Mouse (Mus musculus) G1E (cell line): ENCODE data around the gene Arl6ip4. TPM values are rescaled to one million over a fixed set of nuclear protein-coding genes. Genes with fewer than 3 reads are reported as not detected.

Source experiments
- ATAC-seq: 2 replicates; pipeline ENCODE4 v1.8.0; 2016; ENCODE audit warnings: mild to moderate bottlenecking; ENCODE audit not compliant: insufficient number of reproducible peaks, poor library complexity, low FRiP score, severe bottlenecking; ENCODE audit errors: extremely low read depth
- DNase-seq: peaks from one replicate; pipeline ENCODE4 v3.0.0; 2012; ENCODE audit warnings: low spot score
- H3K27me3 ChIP-seq: 2 replicates; pipeline ENCODE4 v1.6.1; 2012; ENCODE audit warnings: mild to moderate bottlenecking, low read length, inconsistent platforms; ENCODE audit not compliant: insufficient read depth
- H3K36me3 ChIP-seq: replicated peaks from 2 replicates; pipeline ENCODE3; 2012; ENCODE audit warnings: mild to moderate bottlenecking, inconsistent platforms
- H3K4me1 ChIP-seq: 2 replicates; pipeline ENCODE4 v1.6.1; 2012; ENCODE audit warnings: low read depth, low read length, inconsistent platforms, mixed read lengths; ENCODE audit not compliant: insufficient read depth
- H3K4me3 ChIP-seq: 2 replicates; pipeline ENCODE4 v1.5.1; 2012; ENCODE audit warnings: low read depth, mild to moderate bottlenecking, inconsistent platforms, low read length, moderate library complexity, mixed read lengths
- H3K9me3 ChIP-seq: replicated peaks from 2 replicates; pipeline ENCODE4 v1.6.1; 2012; ENCODE audit warnings: inconsistent platforms
- CTCF ChIP-seq: IDR thresholded peaks from 2 replicates; pipeline ENCODE4 v1.5.1; 2012; ENCODE audit warnings: low read depth, low read length, inconsistent platforms, mixed read lengths
- GATA1 ChIP-seq: IDR thresholded peaks from 2 replicates; pipeline ENCODE4 v1.6.1; 2012; ENCODE audit warnings: borderline replicate concordance, low read length, inconsistent platforms, mixed read lengths
- GATA2 ChIP-seq: IDR thresholded peaks from 2 replicates; pipeline ENCODE4 v1.6.1; 2012; ENCODE audit warnings: low read depth, low read length, inconsistent platforms, borderline replicate concordance
- POLR2AphosphoS5 ChIP-seq: IDR thresholded peaks from 2 replicates; pipeline ENCODE4 v1.6.1; 2012; ENCODE audit warnings: low read depth, low read length, inconsistent platforms; ENCODE audit not compliant: insufficient replicate concordance
- TAL1 ChIP-seq: conservative IDR thresholded peaks from 2 replicates; pipeline ENCODE4 v1.6.1; 2012; ENCODE audit warnings: low read depth, low read length, inconsistent platforms, mixed read lengths
- polyA plus RNA-seq: library from polyadenylated mRNA; stranded (reverse); fragments of >175 nt; gene quantifications from 2 replicates; pipeline ENCODE4 v1.2.3, GENCODE M21; 2012
- total RNA-seq, 2 experiments: library from RNA; stranded (forward) in 1 of 2; stranded (reverse) in 1 of 2; fragments of 200-1000 nt in 1 of 2; fragments of >200 nt in 1 of 2; fragmentation: Nextera tagmentation in 1 of 2; gene quantifications; 2 replicates each; pipeline ENCODE4 v1.2.3; 2014 to 2017

Gene Arl6ip4
- total and polyA plus RNA-seq, 3 experiments = 31.4 to 76.9 (median 75.7) TPM

- ATAC-seq (no peak), DNase-seq (no peak)
- TF ChIP-seq TAL1 (no peak), POLR2AphosphoS5 (no peak), CTCF (no peak), GATA2 (no peak), GATA1 (no peak)
- H3K4me1 ChIP-seq = peaks cover 21% of the 10 kb centered on the region
- H3K36me3 ChIP-seq = peaks cover 29% of the 10 kb centered on the region
- H3K27me3 ChIP-seq = no peaks in the 10 kb centered on the region
- no peak overlapping the region for H3K4me3 ChIP-seq
- H3K9me3 ChIP-seq = no peaks in the 10 kb centered on the region
Measured at GRCm38 (mm10) chr5:124166741-124167140, 50.9 kb downstream of the Arl6ip4 start.

GRCm38 (mm10) chr5:124167621-124168020 is 51.7 kb downstream of the Arl6ip4 start:
- DNase-seq (no peak), ATAC-seq (no peak)
- no peak for TF ChIP-seq POLR2AphosphoS5
- no peak for TF ChIP-seq GATA1
- TF ChIP-seq GATA2 = no peak
- no peak for TF ChIP-seq CTCF
- no peak for TF ChIP-seq TAL1
- Histone ChIP-seq H3K4me1 (peaks cover 22% of the 10 kb centered on the region), H3K9me3 (no peaks in the 10 kb centered on the region), H3K4me3 (no peak overlapping the region), H3K36me3 (peaks cover 37% of the 10 kb centered on the region), H3K27me3 (no peaks in the 10 kb centered on the region)

Other genes with a start within 250 kb of the Arl6ip4 start
- gene Hcar1, start 236.1 kb upstream of the Arl6ip4 start, total RNA-seq (2014; fragmentation: Nextera tagmentation) = not detected in 2 replicates
- gene Hcar1, start 236.1 kb upstream of the Arl6ip4 start, total RNA-seq (2017) = 0.06 and 0.22 TPM in 2 replicates
- gene Hcar1, start 236.1 kb upstream of the Arl6ip4 start, polyA plus RNA-seq = not detected in 2 replicates
- gene Denr, start 208.9 kb upstream of the Arl6ip4 start, total RNA-seq (2014; fragmentation: Nextera tagmentation) = 54.0 and 97.5 TPM in 2 replicates
- 39.7 and 51.7 TPM in 2 replicates for gene Denr, start 208.9 kb upstream of the Arl6ip4 start, total RNA-seq (2017)
- 150 and 207 TPM in 2 replicates for gene Denr, start 208.9 kb upstream of the Arl6ip4 start, polyA plus RNA-seq
- 1.6 TPM in 1 of 2 replicates, not detected in the other for gene Gm43518, start 188.7 kb upstream of the Arl6ip4 start, total RNA-seq (2014; fragmentation: Nextera tagmentation)
- 0.27 and 1.5 TPM in 2 replicates for gene Gm43518, start 188.7 kb upstream of the Arl6ip4 start, total RNA-seq (2017)
- gene Gm43518, start 188.7 kb upstream of the Arl6ip4 start, polyA plus RNA-seq = not detected in 2 replicates
- gene Ccdc62, start 185.4 kb upstream of the Arl6ip4 start, total RNA-seq (2014; fragmentation: Nextera tagmentation) = 2.8 and 9.4 TPM in 2 replicates
- 3.0 and 3.9 TPM in 2 replicates for gene Ccdc62, start 185.4 kb upstream of the Arl6ip4 start, total RNA-seq (2017)
- 5.0 and 5.6 TPM in 2 replicates for gene Ccdc62, start 185.4 kb upstream of the Arl6ip4 start, polyA plus RNA-seq
- 14.2 and 21.7 TPM in 2 replicates for gene Hip1r, start 142.5 kb upstream of the Arl6ip4 start, total RNA-seq (2014; fragmentation: Nextera tagmentation)
- 5.6 and 7.9 TPM in 2 replicates for gene Hip1r, start 142.5 kb upstream of the Arl6ip4 start, total RNA-seq (2017)
- 14.9 and 16.5 TPM in 2 replicates for gene Hip1r, start 142.5 kb upstream of the Arl6ip4 start, polyA plus RNA-seq
- gene Vps37b, start 83.8 kb upstream of the Arl6ip4 start, total RNA-seq (2014; fragmentation: Nextera tagmentation) = 55.7 and 64.1 TPM in 2 replicates
- 26.2 and 27.5 TPM in 2 replicates for gene Vps37b, start 83.8 kb upstream of the Arl6ip4 start, total RNA-seq (2017)
- 135 and 192 TPM in 2 replicates for gene Vps37b, start 83.8 kb upstream of the Arl6ip4 start, polyA plus RNA-seq
- gene Abcb9, start 20.3 kb upstream of the Arl6ip4 start, total RNA-seq (2014; fragmentation: Nextera tagmentation) = 0.75 TPM in 1 of 2 replicates, not detected in the other
- gene Abcb9, start 20.3 kb upstream of the Arl6ip4 start, total RNA-seq (2017) = 0.60 and 1.0 TPM in 2 replicates
- gene Abcb9, start 20.3 kb upstream of the Arl6ip4 start, polyA plus RNA-seq = 0.62 and 0.66 TPM in 2 replicates
- 7.2 and 28.1 TPM in 2 replicates for gene Ogfod2, start 3.8 kb upstream of the Arl6ip4 start, total RNA-seq (2014; fragmentation: Nextera tagmentation)
- 14.9 and 15.4 TPM in 2 replicates for gene Ogfod2, start 3.8 kb upstream of the Arl6ip4 start, total RNA-seq (2017)
- 60.2 and 73.8 TPM in 2 replicates for gene Ogfod2, start 3.8 kb upstream of the Arl6ip4 start, polyA plus RNA-seq
- gene Pitpnm2, start 133.7 kb downstream of the Arl6ip4 start, total RNA-seq (2014; fragmentation: Nextera tagmentation) = 35.6 and 37.6 TPM in 2 replicates
- gene Pitpnm2, start 133.7 kb downstream of the Arl6ip4 start, total RNA-seq (2017) = 9.0 and 9.2 TPM in 2 replicates
- 24.1 and 25.2 TPM in 2 replicates for gene Pitpnm2, start 133.7 kb downstream of the Arl6ip4 start, polyA plus RNA-seq
- 16.8 and 24.2 TPM in 2 replicates for gene Mphosph9, start 211.9 kb downstream of the Arl6ip4 start, total RNA-seq (2014; fragmentation: Nextera tagmentation)
- gene Mphosph9, start 211.9 kb downstream of the Arl6ip4 start, total RNA-seq (2017) = 22.8 and 23.2 TPM in 2 replicates
- gene Mphosph9, start 211.9 kb downstream of the Arl6ip4 start, polyA plus RNA-seq = 2.0 and 2.4 TPM in 2 replicates
- 26.8 and 29.5 TPM in 2 replicates for gene 2810006K23Rik, start 212.0 kb downstream of the Arl6ip4 start, total RNA-seq (2014; fragmentation: Nextera tagmentation)
- 18.9 and 19.8 TPM in 2 replicates for gene 2810006K23Rik, start 212.0 kb downstream of the Arl6ip4 start, total RNA-seq (2017)
- gene 2810006K23Rik, start 212.0 kb downstream of the Arl6ip4 start, polyA plus RNA-seq = 5.9 and 7.7 TPM in 2 replicates
- 183 and 193 TPM in 2 replicates for gene Cdk2ap1, start 247.0 kb downstream of the Arl6ip4 start, total RNA-seq (2014; fragmentation: Nextera tagmentation)
- 150 and 200 TPM in 2 replicates for gene Cdk2ap1, start 247.0 kb downstream of the Arl6ip4 start, total RNA-seq (2017)
- gene Cdk2ap1, start 247.0 kb downstream of the Arl6ip4 start, polyA plus RNA-seq = 145 and 163 TPM in 2 replicates